Mouse (Mus musculus) thymus, postnatal 4 days (tissue): ENCODE results near the gene Arhgef28.
"Not testable (repeated sequence)": the region's sequence is repeated elsewhere in the genome, so short reads cannot be mapped to it uniquely, and the experiment has no call there.

ENCODE experiments used
- DNase-seq: peaks from one replicate; pipeline ENCODE4 v3.0.0; 2021

Gene Arhgef28

GRCm38 (mm10) chr13:98121124-98121470 is 85.1 kb downstream of the Arhgef28 start:
- no peak for DNase-seq

- no peak for DNase-seq
These were observed 85.7 kb downstream of the Arhgef28 start for GRCm38 (mm10) chr13:98120356-98121123.

- no peak for DNase-seq
These were observed 87.9 kb downstream of the Arhgef28 start for GRCm38 (mm10) chr13:98118291-98118690.

GRCm38 (mm10) chr13:98117566-98118254 is 88.5 kb downstream of the Arhgef28 start:
- DNase-seq = no peak

GRCm38 (mm10) chr13:98115650-98116049 is 90.6 kb downstream of the Arhgef28 start:
- DNase-seq = no peak

- DNase-seq = no peak
These were observed 91.2 kb downstream of the Arhgef28 start for GRCm38 (mm10) chr13:98115051-98115450.

- no peak for DNase-seq
These were observed 93.3 kb downstream of the Arhgef28 start for GRCm38 (mm10) chr13:98112812-98113503.

- no peak for DNase-seq
These were observed 94.7 kb downstream of the Arhgef28 start for GRCm38 (mm10) chr13:98111531-98111930.

- DNase-seq = no peak
These were observed 95.2 kb downstream of the Arhgef28 start for GRCm38 (mm10) chr13:98111021-98111420.

- DNase-seq = not testable (repeated sequence)
These were observed 97.8 kb downstream of the Arhgef28 start for GRCm38 (mm10) chr13:98108481-98108880.

GRCm38 (mm10) chr13:98107621-98108020 is 98.6 kb downstream of the Arhgef28 start:
- DNase-seq = no peak

GRCm38 (mm10) chr13:98095966-98096365 is 110.3 kb downstream of the Arhgef28 start:
- DNase-seq = no peak

- no peak for DNase-seq
These were observed 111.9 kb downstream of the Arhgef28 start for GRCm38 (mm10) chr13:98094332-98094731.

- DNase-seq = no peak
These were observed 112.8 kb downstream of the Arhgef28 start for GRCm38 (mm10) chr13:98093483-98093882.

GRCm38 (mm10) chr13:98092354-98093002 is 113.8 kb downstream of the Arhgef28 start:
- DNase-seq = no peak

- DNase-seq = no peak
These were observed 126.6 kb downstream of the Arhgef28 start for GRCm38 (mm10) chr13:98079640-98080039.

- no peak for DNase-seq
These were observed 128.0 kb downstream of the Arhgef28 start for GRCm38 (mm10) chr13:98078251-98078650.

- no peak for DNase-seq
These were observed 129.0 kb downstream of the Arhgef28 start for GRCm38 (mm10) chr13:98077216-98077615.

- DNase-seq = no peak
These were observed 131.4 kb downstream of the Arhgef28 start for GRCm38 (mm10) chr13:98074871-98075270.

- no peak for DNase-seq
These were observed 133.0 kb downstream of the Arhgef28 start for GRCm38 (mm10) chr13:98073190-98073589.

- DNase-seq = no peak
These were observed 135.8 kb downstream of the Arhgef28 start for GRCm38 (mm10) chr13:98070458-98070857.

GRCm38 (mm10) chr13:98069646-98070045 is 136.6 kb downstream of the Arhgef28 start:
- no peak for DNase-seq

GRCm38 (mm10) chr13:98062843-98063242 is 143.4 kb downstream of the Arhgef28 start:
- no peak for DNase-seq
